Mouse (Mus musculus) heart, adult 18-20 months (tissue): ENCODE results near the gene Aatk. TPM values are rescaled to one million over a fixed set of nuclear protein-coding genes. Genes with fewer than 3 reads are reported as not detected.

ENCODE experiments used
- DNase-seq, 2 experiments: peaks; one replicate each; pipeline ENCODE4 v3.0.0; 2021 to 2022; ENCODE audit warnings: mixed read lengths in 1 of 2
- total RNA-seq, 2 experiments: library from RNA; stranded (reverse); gene quantifications; 2 replicates each; pipeline ENCODE4 v1.2.3; 2021

Aatk gene
- total RNA-seq, 2 experiments from 2014 or later = 3.8 to 4.3 TPM

DNA sequence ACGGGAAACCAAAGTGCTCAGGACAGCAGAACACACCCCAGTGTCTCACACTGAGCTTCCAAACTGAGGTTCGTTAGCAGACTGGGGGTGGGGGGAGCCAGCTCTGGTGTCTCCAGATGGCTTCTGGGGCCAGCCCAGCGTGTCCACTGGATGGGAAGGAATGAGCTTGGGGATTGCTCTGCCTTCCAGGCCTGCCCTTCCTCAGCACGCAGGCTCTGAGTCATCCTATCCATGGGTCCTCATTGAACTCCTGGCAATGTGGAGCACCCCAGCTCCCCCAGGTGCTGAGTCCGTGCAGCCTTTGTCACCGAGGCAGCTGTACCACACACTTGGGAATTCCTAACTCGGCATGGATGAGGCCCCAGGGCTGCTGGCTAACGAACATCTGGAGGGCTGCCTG is 24.8 kb downstream of the Aatk start:
- no peak for DNase-seq

DNA sequence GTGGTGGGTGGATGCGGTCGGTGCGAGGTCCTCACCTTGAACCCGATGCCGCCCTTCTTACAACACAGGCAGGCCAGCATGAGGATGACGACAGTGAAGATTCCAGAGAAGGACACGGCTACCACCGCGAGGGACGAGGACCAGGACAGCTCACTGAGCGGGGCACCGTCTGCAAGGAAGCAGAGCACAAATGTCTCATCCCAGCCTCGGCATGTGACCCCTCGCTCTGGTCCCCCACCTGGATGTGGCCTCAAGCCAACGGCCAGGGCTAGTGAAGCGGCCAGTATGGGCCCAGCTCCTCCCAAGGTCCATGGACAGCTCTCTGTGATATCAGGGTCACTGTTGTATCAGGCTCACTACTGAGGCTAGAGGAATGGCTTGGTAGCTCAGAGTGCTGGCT is 25.6 kb downstream of the Aatk start:
- no peak for DNase-seq

DNA sequence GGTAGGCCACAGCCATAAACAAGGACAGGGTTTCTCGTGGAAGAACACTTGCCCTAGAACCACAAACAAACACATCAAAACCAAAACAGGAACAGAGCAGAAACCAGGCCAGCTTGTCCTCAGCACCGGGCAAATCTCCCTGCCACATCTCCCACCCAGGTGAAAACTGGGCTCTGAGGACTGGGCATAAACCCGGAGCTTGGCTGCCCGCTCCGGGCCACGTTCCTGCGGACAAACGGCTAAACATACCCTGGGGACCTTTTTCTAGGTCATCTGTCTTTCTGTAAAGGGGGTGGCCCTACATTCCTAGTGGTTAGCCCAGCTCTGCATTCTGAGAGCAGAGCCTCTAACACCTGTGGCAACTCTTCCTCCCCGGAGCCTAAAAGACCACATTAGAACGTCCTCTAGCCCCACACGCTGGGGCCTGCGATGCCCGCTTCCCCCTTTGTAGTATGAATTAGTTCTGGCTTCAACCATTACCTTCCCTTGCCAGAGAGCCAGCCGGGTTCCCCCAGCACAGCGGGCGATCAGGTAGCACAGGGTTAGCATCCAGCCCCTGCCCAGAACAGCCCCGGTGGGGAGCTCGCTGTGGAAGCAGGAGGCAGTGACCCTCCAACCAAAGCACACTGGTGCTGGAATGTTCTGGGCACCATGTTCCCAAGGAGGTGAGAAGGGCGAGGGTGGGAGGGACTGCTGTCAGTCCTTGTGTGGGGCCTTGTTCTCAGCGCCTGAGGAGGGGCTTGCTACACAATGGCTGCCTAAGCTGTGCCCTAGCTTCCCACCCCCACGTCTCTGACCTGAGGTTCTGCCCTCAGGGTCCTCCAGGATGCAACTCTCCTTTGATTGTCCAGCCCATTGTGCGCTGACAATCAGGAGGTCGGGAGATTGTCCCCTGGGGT is 27.2 kb downstream of the Aatk start:
- DNase-seq = no peak

DNA sequence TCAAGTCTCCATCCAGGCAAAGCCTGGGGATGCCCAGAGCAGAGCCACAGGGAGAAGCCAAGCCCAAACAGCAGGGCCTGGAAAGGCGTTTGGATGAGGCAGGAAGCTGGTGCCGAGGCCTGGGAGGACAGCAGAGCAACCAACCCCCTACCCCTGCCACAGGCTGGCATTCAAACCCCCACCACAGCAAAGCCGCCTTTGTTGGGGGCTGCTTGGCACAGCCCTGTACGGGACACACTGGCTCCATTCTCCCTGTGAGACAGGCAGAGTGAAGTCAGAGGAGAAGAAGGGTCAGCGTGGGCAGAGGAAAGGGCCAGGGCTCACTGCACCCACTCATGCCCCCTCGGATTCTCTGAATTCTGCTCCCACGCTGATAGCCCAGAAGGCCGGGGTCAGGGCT is 30.0 kb downstream of the Aatk start:
- no peak for DNase-seq

DNA sequence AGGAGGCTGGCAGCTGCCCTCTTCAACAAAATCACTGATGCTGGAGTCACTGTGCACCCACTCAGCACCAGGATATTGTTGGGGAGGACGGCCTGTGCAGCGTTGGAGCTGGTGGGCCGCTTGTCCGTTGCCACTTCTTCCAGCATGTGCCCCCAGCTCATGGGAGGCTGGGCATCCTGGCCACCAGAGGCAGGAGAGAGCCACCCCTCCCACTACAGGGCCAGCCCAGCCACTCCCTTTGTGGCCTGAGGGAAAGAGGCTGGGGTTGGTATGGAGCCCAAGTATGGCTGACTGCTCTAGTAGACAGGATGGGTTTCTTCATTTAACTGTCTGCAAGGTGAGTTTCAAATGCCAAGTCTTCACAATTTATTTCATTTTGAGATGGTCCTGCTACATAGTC is 32.2 kb downstream of the Aatk start:
- no peak for DNase-seq

- DNase-seq = peak; percentile 88 to 90
These were observed 33.7 kb downstream of the Aatk start for GRCm38 (mm10) chr11:120013174-120013711.

GRCm38 (mm10) chr11:120012702-120013101 is 34.3 kb downstream of the Aatk start:
- no peak for DNase-seq

GRCm38 (mm10) chr11:120011761-120012560 is 35.0 kb downstream of the Aatk start:
- no peak for DNase-seq

GRCm38 (mm10) chr11:120011114-120011760 is 35.7 kb downstream of the Aatk start:
- no peak for DNase-seq

DNA sequence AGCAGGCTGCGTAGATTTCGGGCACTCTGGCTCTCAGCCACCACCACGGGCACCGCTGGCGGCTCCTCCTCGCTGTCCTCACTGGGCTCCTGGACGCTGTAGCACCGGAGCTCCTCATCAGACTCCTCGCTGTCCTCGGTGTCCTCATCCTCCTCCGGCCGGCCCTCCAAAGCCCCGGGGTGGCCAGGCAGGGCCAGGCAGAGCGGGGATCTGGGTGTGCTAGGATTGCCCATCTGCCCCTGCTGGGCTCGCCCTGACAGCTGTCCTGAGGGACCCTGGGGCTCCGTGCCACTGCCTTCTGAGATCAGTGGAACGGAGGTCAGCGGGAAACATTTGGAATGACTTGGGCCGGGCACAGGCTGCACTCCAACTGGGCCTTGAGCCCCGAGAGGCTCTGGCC is 37.0 kb downstream of the Aatk start:
- no peak for DNase-seq

GRCm38 (mm10) chr11:120008956-120009355 is 38.0 kb downstream of the Aatk start:
- DNase-seq = no peak

DNA sequence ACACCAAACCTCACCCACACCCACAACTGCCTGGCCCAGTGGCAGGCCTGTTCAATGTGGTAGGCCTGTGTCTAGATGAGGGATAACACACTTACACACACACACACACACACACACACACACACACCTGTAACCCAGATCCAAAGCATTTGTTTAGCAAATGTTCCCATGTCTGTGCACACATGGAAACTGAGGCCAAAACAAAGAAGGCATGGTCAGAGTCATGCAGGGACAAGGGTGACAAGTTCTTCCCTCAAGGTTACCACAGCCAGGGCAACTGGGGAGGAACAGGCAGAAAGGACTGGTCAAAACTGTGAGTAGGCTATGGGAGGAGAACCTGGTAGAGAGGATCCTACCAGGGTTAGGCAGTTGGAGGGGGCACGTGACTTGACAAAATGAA is 38.5 kb downstream of the Aatk start:
- no peak for DNase-seq

DNA sequence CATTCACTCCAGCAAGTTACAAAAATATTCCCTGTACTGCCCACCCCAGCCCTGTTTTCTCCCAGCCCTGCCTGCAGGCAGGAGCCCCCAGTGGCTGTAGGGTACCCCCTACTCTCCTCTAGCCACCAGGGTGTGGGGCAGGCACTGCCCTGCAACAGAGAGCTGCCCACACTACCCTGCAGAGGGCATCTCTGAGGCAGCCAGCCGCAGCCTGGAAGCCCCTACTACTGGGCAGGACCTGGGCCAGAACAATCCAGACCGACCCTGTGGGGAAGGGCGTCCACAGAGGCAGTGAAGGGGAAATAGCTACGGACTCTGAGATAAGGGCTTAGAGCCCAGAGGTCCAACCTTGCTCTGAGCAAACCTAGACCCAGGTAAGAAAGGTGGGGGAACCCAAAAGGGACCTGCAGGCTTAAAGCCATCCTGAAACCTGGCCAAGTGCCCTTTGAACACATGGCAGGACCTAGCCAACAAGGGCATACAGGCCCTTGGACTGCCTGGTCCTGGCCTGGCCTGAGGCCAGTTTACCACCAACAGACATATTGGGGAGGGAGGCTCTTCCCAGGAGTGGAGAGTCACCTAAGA is 39.4 kb downstream of the Aatk start:
- DNase-seq = no peak

DNA sequence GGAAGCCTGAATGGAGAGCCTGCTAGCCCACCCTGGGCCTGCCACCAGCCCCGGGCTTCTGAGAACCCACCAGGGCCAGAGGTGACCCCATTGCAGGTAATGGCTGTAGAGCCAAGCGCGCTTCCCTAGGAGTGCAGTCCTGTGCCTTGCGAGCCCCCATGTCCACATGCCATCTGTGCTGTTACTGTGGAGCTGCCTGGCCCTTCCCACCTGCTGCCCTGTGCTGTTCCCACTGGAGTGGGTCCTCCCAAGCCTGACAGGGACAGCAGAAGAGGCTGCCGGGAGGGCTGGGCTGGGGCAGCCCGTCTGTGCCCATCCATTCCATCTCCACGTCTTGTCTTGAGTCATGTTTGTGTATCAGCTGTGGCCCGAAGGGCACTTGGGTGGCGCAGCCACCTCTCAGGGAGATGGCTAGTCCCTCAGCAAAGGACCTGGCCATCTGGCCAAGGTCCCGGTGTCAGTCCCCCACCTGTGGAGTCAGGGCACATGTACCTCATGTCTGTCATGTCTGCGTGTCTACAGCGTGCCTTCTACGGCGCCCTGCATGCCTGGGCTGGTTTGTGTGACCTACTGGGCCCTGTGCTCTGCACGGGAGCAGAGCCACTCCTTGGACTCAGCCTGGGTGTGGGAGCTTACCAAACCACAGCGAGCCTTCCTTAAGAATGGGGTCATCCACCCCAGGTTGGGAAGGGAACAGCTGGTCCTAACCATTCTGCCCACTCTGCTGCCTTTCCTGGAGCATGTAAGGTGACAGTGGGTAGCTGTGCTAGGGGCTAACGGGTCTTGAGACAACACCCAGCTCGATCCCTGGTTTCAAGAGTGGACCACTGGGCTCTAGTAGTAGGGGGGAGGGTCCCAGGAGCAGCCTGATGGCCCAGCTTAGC is 41.3 kb downstream of the Aatk start:
- DNase-seq = no peak

- DNase-seq = no peak
These were observed 44.2 kb downstream of the Aatk start for GRCm38 (mm10) chr11:120002634-120003220.

DNA sequence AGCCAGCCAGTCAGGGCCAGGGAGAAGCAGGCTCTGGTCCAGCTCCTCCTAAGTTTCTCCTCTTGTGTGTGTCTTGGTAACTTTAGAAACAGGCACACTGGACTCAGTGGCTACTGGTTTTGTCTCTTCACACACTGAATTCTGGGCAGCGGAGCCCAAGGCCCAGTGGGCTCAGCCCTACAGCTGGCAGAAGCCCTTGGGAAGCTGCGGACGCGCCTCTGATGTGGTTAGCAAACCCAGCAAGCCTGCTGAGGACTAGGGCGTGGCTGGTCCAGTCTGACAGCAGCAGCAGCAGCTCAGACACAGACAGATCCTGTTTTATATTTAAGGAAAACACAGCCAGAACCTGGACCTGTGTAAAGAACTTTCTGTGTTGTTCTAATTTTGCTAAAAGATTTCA is 44.9 kb downstream of the Aatk start:
- DNase-seq = no peak

DNA sequence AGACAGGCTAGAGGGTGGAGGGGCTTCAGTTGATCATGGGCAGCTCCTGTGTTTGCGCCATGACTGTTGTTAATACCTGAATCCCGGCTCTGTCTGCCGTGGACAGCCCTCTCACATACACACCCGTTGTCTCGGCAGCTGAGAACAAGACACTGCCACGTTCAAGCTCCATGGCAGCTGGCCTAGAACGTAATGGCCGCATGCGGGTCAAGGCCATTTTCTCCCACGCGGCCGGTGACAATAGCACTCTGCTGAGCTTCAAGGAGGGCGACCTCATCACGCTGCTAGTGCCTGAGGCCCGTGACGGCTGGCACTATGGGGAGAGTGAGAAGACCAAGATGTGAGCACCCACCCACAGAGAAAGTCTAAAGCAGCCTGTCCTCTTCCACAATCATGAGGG is 49.6 kb downstream of the Aatk start:
- DNase-seq = no peak

- peak; percentile 89 to 96 for DNase-seq
These were observed 55.7 kb downstream of the Aatk start for GRCm38 (mm10) chr11:119991338-119991678.

DNA sequence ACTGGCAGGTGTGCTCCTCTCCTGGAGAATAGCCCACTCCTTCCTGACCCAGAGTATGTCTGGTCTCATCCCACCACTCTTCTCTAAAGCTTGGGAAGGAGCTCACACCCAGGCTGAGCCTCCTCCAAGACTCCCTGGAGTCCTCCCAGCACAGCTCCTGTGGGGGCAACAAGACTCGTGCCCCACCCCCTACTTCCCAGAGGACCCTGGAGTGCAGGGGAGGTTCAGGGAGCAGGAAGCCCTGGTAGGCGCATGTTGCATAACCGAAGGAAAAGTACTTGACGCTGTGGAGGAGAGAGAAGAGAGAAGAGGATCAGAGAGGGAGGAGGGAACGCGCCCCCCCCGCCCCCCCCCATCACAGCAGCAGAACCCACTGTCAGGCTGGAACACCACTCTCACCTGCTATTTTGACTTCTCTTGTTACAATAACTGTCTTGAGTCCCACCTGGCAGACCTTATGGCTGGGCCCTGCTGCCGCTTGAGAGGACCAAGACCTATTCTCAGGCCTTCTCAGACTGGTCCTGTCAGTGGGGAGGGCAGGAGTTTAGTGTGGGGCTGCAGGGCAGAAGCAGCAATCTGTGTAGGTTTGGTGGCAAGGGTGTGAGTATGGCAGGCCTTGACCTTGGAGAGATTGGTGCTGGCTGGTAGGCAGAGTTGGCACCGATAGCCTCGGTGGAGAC is 56.2 kb downstream of the Aatk start:
- no peak for DNase-seq

DNA sequence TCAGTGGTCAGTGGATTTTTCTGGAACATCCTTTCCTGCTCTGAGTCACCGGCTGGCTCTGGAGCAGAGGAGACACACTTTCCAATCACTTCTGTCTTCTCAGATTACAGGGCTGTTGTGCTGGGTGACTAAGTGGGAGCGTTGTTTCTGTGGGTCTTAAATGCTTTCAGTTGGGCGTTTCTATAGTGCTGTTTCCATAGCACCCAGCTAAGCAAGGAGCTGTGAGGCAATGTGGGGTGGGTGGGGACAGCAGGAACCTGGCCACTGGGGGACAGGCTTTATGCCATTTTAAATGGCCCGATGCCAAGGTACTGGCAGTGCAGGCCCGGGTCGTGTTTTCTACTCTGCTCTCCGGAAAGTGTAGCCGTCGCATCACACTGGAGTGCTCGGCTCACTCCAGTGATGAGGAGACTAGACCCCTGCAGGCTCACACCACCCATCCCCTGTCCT is 57.8 kb downstream of the Aatk start:
- DNase-seq = peak; percentile 50 to 53
